Mouse (Mus musculus): ENCODE measurements around the gene Zfp770. TPM values are rescaled to one million over a fixed set of nuclear protein-coding genes. Genes with fewer than 3 reads are reported as not detected.

Zfp770 gene
- total RNA-seq, 2 experiments from 2014 or later: 9.8 to 10.1 TPM

DNA sequence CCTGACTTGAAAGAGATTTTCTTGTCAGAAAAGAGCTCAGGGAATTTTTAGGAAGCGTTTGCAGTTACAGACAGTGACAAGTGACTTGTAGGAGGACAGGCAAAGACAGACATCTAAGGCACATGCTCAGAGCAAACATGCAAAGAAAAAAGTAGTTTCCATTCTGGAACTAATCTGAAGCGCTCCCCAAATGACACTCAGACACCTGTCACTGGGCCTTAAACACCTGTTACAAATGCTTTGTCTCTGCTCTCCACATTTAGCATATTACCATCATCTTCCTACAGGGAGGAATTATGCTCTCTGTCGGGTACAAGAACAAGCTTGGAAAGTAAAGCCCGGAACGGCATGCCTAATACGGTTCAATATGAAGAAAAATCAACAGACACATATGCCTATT is 57.4 kb downstream of the Zfp770 start:
- DNase-seq: no peak

Small RNAs within 50 kb of the gene (microRNA-seq; reads per million reads assigned to microRNA genes)
- gene Mir7002: not detected

Other genes with a start within 250 kb of the Zfp770 start
- gene Gjd2, start 187.8 kb downstream of the Zfp770 start, total RNA-seq (2021): 1 to 10 TPM; 4.1 to 4.9 TPM
- not detected for gene Actc1, start 147.9 kb downstream of the Zfp770 start, total RNA-seq (2021)
- gene Aqr, start 14.4 kb downstream of the Zfp770 start, total RNA-seq (2021): 10 to 100 TPM; 35.8 to 40.0 TPM